Mouse (Mus musculus): ENCODE results near the gene Magix.

DNA sequence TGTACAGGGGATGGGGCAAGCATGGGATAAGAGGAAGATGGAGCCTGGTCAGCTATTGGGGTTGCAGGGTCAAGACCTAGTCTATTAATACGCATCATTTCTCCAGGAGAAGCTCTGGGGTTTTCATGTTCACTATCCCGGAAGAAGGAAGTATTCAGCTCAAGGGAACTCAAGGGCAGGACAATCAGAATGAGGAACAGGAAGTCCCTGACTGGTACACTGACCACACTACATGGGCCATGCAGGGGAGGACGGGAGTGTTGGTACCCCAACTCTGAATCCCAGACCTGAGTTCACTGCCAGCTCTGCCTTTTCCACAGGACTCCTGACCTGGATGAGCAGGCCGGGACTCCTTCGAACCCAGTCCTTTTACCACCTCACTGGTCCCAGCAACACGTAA, 48.5 kb downstream of the Magix start:
- TF ChIP-seq CTCF (IDR thresholded peaks at IDR 0.05; ENCODE audit: low read depth, low read length) (no peak), EP300 (IDR thresholded peaks at IDR 0.05; ENCODE audit: insufficient read depth, low read depth, low read length) (no peak), POLR2A (IDR thresholded peaks at IDR 0.05; ENCODE audit: insufficient read depth, low read length) (no peak)

All from ES-Bruce4 (cell line).